Mouse (Mus musculus) thymus, postnatal 14 days (tissue): Measurements from ENCODE around the gene Zzz3.

ENCODE experiments used
- DNase-seq: peaks from one replicate; pipeline ENCODE4 v3.0.0; 2021

Zzz3 gene

DNA sequence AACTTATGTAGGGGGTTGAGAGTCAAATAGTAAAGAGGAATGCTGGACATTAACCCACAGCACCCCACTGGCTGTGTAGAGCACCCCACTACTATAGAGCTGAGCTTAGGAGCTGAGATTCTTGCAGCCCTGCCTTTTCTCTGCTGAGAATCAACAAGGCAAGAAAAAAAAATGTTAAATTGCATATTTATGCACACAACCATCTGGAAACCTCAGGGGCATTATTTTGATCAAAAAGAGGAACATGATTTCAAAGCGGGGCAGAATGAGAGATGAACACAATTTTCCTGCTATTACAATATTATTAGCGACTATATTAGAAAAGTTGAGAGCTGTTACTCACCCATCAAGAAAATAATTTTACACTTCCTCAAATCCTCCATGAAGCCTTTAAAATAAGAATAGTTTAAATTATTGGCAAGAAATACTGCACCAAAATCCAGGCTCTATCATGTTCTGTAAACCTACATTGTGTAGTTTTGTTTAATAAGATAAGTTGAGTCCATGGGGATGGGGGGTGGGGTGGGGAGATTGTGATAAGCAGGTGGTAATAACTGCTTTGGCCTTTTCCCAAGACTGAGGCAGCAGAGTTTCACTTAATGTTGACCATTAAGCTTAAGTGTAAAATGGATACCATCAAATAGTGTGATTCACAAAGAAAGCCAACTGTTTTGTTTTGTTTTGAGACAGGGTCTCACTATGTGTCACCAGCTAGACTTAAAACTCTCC, 103.9 kb downstream of the Zzz3 start:
- DNase-seq, result no peak

DNA sequence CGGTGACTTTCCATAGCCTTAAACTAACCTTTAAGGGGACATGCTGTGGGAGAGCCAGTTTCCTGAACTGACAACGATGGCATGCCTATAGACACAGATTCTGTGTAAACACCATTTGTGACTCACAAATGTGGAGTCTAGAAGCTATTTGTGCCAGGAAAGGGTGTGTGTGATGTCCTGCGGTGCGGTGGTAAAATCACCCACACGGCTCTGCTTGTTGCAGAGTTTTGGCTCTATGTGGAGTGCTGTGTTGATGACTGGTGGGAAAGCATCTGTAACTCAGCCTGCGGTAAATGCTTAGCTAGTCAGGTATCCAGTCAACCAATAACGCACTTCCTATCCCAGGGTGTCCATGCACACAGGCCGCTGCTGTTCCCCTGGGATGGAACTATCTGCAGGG, 112.6 kb downstream of the Zzz3 start:
- no peak for DNase-seq

DNA sequence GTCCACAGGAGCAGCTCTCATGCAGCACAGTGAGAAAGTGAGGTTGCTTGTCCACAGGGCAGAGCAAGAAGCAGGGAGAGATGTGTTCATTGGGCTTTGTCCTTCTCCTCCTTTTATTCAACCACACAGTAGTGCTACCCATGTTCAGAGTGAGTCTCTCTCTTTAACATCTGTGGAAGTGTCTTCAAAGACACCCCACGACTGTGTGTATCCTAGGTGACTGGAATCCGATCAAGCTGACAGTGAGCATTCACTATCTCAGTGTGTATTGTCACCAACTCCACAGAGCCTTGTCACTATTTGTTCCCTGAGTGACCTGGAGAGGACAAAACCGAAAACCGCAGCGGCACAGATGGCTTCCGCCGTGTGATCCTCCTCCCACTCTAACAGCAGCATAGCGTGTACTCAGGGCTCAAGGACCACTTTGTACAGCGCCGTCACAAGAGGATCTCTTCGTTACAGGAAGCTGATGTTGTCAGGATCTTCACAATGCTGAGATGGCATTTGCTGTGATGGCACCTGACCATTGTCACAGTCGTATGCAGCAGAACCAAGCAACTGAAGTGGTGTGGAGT, 113.2 kb downstream of the Zzz3 start:
- no peak for DNase-seq

DNA sequence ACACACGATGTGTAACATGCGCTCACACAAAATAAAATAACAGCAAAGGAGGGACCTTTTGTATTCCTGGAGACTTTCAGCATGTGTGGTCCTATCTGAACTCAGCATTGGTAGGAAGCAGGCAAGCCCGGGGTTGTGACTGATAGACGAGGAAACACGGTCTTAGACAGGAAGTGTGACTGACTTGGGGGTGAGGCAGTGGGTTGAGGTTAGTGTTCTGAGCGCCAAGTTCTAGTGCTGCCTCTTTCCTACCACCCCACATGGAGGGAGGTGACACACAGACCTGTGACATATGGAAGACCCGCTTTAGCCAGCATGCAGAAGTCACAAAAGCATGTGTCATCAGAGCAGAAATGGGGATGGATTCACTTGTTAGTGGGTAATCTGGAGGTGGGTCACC, 114.0 kb downstream of the Zzz3 start:
- DNase-seq, result no peak
